Mouse (Mus musculus) spleen, adult 18-20 months (tissue): ENCODE measurements around the gene Fam155a.

Experiments used
- DNase-seq, 2 experiments: peaks; one replicate each; pipeline ENCODE4 v3.0.0; 2022; ENCODE audit warnings: mixed read lengths in 2 of 2

The Fam155a gene

DNA sequence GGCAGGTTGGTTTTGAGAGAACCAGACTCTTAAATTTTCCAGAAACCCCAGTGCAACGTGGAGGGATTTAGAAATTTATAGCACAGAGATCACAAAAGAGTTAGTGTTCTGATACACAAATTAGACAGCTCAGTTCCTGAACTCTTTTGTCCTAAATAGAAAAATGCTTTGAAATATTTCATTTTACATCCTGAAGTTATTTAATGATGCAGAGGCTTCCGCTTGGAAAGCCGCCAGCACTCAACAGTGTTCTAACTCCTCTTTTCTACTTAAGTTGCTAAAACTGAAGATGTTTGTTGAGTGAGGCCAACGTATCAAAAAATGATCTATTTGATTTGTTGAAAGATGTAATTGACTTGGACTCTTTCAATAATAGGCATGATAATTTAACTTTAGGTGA is 609.4 kb downstream of the Fam155a start:
- no peak for DNase-seq

DNA sequence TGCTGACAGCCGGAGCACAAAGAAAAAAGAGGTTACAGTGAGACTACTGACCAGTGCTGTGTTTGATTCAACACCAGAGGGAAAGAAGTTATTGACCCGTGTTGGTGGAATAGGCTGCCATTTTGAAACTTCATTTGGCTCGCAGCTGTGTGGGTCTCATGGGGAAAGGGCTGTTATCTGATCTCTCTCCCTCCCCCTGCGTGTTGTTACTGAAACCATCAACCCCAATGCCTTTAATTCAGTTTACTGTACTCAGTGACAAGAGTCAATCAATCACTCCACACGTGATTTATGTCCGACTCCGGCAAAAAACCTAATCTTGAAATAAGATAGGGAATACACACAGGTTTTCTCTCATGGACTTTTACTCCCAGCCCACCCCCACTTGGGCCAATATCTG is 611.6 kb downstream of the Fam155a start:
- no peak for DNase-seq

DNA sequence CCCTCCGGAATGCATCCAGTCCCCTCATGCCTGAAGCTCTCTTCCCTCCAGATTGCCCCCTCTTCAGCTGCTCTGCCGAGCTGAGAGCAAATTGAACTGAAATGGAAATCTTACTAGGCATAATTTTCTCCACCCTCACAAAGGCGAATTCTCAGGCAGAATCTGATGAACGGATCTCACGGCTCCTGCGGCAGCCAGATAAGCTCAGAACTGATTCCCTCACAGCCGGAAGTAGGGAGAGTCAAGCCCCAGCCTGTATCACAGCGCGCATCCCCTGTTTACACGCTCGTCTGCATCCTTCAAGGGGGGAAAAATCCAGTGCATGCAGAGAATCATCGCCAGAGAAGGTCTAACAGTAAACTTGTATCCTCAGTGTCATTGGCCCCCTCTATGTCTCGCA is 612.3 kb downstream of the Fam155a start:
- DNase-seq: no peak

DNA sequence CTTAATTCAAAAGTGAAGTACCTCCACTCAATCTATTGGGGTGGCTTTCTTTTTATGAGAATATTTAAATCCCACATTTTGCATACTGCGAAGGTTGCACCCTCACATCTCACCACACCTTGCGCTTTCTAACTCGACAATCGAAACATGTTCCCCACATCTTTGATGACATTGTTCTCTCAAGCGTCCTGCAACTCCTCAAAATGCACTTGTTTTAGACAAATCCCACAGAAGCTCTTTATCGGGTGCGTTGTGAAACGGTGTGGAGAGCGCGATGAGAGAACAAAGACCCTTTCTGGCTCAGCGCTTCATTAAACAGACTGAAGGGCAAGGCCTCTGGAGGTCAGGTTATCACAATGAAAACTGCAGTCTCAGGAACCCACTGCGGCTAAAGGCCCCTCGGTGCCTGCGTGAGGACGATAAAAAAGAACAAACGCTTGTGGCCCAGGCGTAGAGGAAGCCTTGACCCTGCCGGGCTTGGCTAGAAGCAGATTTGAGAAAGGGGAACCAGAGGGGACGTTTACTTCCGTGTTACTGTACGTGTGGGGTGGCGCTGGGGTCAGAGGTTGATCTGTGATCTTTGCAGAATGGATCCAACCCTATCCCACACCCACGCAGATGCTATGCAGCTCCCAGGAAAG is 613.7 kb downstream of the Fam155a start:
- DNase-seq: no peak
